Mouse (Mus musculus) gastrocnemius, postnatal 25 days (tissue): Measurements from ENCODE around the gene Gm20388. TPM values are rescaled to one million over a fixed set of nuclear protein-coding genes. Genes with fewer than 3 reads are reported as not detected.

Experiments used
- DNase-seq: peaks from one replicate; pipeline ENCODE4 v3.0.0; 2022
- total RNA-seq, 2 experiments: library from RNA; stranded (reverse); gene quantifications; 1 replicate in 1 of 2; 2 replicates in 1 of 2; pipeline ENCODE4 v1.2.3; 2021

Gene Gm20388
- total RNA-seq, 2 experiments from 2014 or later: 6.7 TPM; not detected in 1

- peak; percentile 47 for DNase-seq
Measured at GRCm38 (mm10) chr8:122677481-122678021, 2766.9 kb downstream of the Gm20388 start.

GRCm38 (mm10) chr8:122678061-122678895 is 2767.6 kb downstream of the Gm20388 start:
- peak; percentile 78 for DNase-seq

GRCm38 (mm10) chr8:122678896-122679210 is 2768.2 kb downstream of the Gm20388 start:
- no peak for DNase-seq

- no peak for DNase-seq
Measured at GRCm38 (mm10) chr8:122679325-122679920, 2768.8 kb downstream of the Gm20388 start.

GRCm38 (mm10) chr8:122680171-122680570 is 2769.5 kb downstream of the Gm20388 start:
- DNase-seq: no peak

- no peak for DNase-seq
Measured at GRCm38 (mm10) chr8:122682820-122683219, 2772.2 kb downstream of the Gm20388 start.

- DNase-seq: no peak
Measured at GRCm38 (mm10) chr8:122685097-122685861, 2774.6 kb downstream of the Gm20388 start.

GRCm38 (mm10) chr8:122686879-122687278 is 2776.2 kb downstream of the Gm20388 start:
- no peak for DNase-seq

- no peak for DNase-seq
Measured at GRCm38 (mm10) chr8:122689315-122689714, 2778.7 kb downstream of the Gm20388 start.

GRCm38 (mm10) chr8:122691018-122691417 is 2780.4 kb downstream of the Gm20388 start:
- DNase-seq: no peak

GRCm38 (mm10) chr8:122692152-122692551 is 2781.5 kb downstream of the Gm20388 start:
- no peak for DNase-seq

GRCm38 (mm10) chr8:122695438-122696042 is 2784.9 kb downstream of the Gm20388 start:
- DNase-seq: no peak

GRCm38 (mm10) chr8:122697181-122697581 is 2786.5 kb downstream of the Gm20388 start:
- no peak for DNase-seq

GRCm38 (mm10) chr8:122697586-122697985 is 2786.9 kb downstream of the Gm20388 start:
- no peak for DNase-seq

- DNase-seq: no peak
Measured at GRCm38 (mm10) chr8:122698254-122698768, 2787.7 kb downstream of the Gm20388 start.

GRCm38 (mm10) chr8:122699005-122699492 is 2788.4 kb downstream of the Gm20388 start, which contains the start of gene Cbfa2t3:
Cbfa2t3 (minus strand) TSS chr8:122699109.
- DNase-seq: no peak

- DNase-seq: no peak
Measured at GRCm38 (mm10) chr8:122700628-122701027, 2790.0 kb downstream of the Gm20388 start.

- DNase-seq: no peak
Measured at GRCm38 (mm10) chr8:122701441-122702185, 2791.0 kb downstream of the Gm20388 start.

- DNase-seq: no peak
Measured at GRCm38 (mm10) chr8:122702301-122702941, 2791.8 kb downstream of the Gm20388 start.

GRCm38 (mm10) chr8:122702957-122703356 is 2792.3 kb downstream of the Gm20388 start:
- no peak for DNase-seq
